Mouse (Mus musculus) lung, postnatal 0 days (tissue): Measurements from ENCODE around the gene Gm3727.
"Not testable (repeated sequence)": the region's sequence is repeated elsewhere in the genome, so short reads cannot be mapped to it uniquely, and the experiment has no call there.

Source experiments
- CTCF ChIP-seq: IDR thresholded peaks from 2 replicates; pipeline ENCODE4 v1.5.1; 2016; ENCODE audit warnings: antibody characterized with exemption, mild to moderate bottlenecking
- EP300 ChIP-seq: IDR thresholded peaks from 2 replicates; pipeline ENCODE4 v1.6.1; 2016; ENCODE audit warnings: antibody characterized with exemption, mild to moderate bottlenecking, control low read depth

- TF ChIP-seq CTCF, EP300: not testable (repeated sequence)
Observed at GRCm38 (mm10) chr14:7264614-7265013, at the start of gene Gm3727.
